Mouse (Mus musculus) hindbrain, postnatal 0 days (tissue): ENCODE results near the gene Sugct. TPM values are rescaled to one million over a fixed set of nuclear protein-coding genes. Genes with fewer than 3 reads are reported as not detected.

Source experiments
- ATAC-seq: fragments of 200-750 bp; cut with Nextera tagmentation; 2 replicates; pipeline ENCODE4 v1.8.0; 2017; ENCODE audit warnings: mild to moderate bottlenecking, moderate TSS enrichment, moderate library complexity
- DNase-seq: peaks from one replicate; pipeline ENCODE4 v3.0.0-alpha.2; 2015; ENCODE audit warnings: low spot score
- H3K27ac ChIP-seq: fragments of 300-500 bp; sonication (generic); 2 replicates; pipeline ENCODE4 v1.5.1; 2014; ENCODE audit warnings: mild to moderate bottlenecking
- H3K27me3 ChIP-seq: fragments of 300-500 bp; sonication (generic); 2 replicates; pipeline ENCODE4 v1.6.1; 2014; ENCODE audit warnings: low read length, mixed read lengths; ENCODE audit not compliant: insufficient read depth
- H3K36me3 ChIP-seq: fragments of 300-500 bp; sonication (generic); 2 replicates; pipeline ENCODE4 v1.6.1; 2014; ENCODE audit warnings: low read length, mixed read lengths; ENCODE audit not compliant: insufficient read depth
- H3K4me1 ChIP-seq: fragments of 300-500 bp; sonication (generic); 2 replicates; pipeline ENCODE4 v1.6.1; 2014; ENCODE audit warnings: antibody characterized with exemption, low read length, mixed read lengths; ENCODE audit not compliant: insufficient read depth
- H3K4me2 ChIP-seq: fragments of 300-500 bp; sonication (generic); 2 replicates; pipeline ENCODE4 v1.6.1; 2014; ENCODE audit warnings: low read depth, mild to moderate bottlenecking, low read length, moderate library complexity, mixed read lengths
- H3K4me3 ChIP-seq: fragments of 300-500 bp; sonication (generic); 2 replicates; pipeline ENCODE4 v1.5.1; 2014; ENCODE audit warnings: low read length
- H3K9ac ChIP-seq: fragments of 300-500 bp; sonication (generic); replicated peaks from 2 replicates; pipeline ENCODE4 v1.6.1; 2014; ENCODE audit warnings: mild to moderate bottlenecking, low read length, moderate library complexity, mixed read lengths
- H3K9me3 ChIP-seq: fragments of 300-500 bp; sonication (generic); 2 replicates; pipeline ENCODE4 v1.6.1; 2016; ENCODE audit warnings: low read length, mixed read lengths
- CTCF ChIP-seq: IDR thresholded peaks from 2 replicates; pipeline ENCODE4 v1.5.1; 2016; ENCODE audit warnings: antibody characterized with exemption, control low read depth, low read depth
- WGBS: fragments of 180-500 bp; shearing (Covaris S2); extraction: QIAGEN DNeasy Blood & Tissue Kit; methylation state at CpG from one replicate; pipeline ENCODE4 v1.1.7; 2014; 5-methylcytosine and 5-hydroxymethylcytosine counted together
- polyA plus RNA-seq: library from polyadenylated mRNA; unstranded; fragments of >200 nt; fragmentation: Nextera tagmentation; extraction: Ambion mirVana; gene quantifications from 2 replicates; pipeline ENCODE4 v1.2.1, GENCODE M21; 2015
- total RNA-seq: library from RNA; depleted of rRNA; stranded (reverse); fragments of >200 nt; gene quantifications from 2 replicates; pipeline ENCODE4 v1.2.3, GENCODE M21; 2014

The Sugct gene
- total and polyA plus RNA-seq, 2 experiments from 2014 or later = 1.8 to 4.4 TPM

- H3K27me3 ChIP-seq = no peaks in the 10 kb centered on the region
- H3K4me1 ChIP-seq = no peaks in the 10 kb centered on the region
- no peaks in the 10 kb centered on the region for H3K36me3 ChIP-seq
- WGBS = 90% methylated on average over 1 of the region's 1 CpGs
- no peaks in the 10 kb centered on the region for H3K9me3 ChIP-seq
- ATAC-seq (no peak), DNase-seq (no peak)
- no peak overlapping the region for H3K4me3 ChIP-seq
- no peak overlapping the region for H3K9ac ChIP-seq
- no peak overlapping the region for H3K4me2 ChIP-seq
- TF ChIP-seq CTCF = no peak
- H3K27ac ChIP-seq = no peak overlapping the region
Measured at GRCm38 (mm10) chr13:16878056-16878455, 817.3 kb downstream of the Sugct start.

GRCm38 (mm10) chr13:16859986-16860385 is 835.4 kb downstream of the Sugct start:
- no peak for ATAC-seq
- 54% methylated on average over 2 of the region's 2 CpGs for WGBS
- DNase-seq = no peak
- Histone ChIP-seq H3K27me3 (no peaks in the 10 kb centered on the region), H3K9ac (no peak overlapping the region), H3K9me3 (no peaks in the 10 kb centered on the region), H3K27ac (no peak overlapping the region), H3K36me3 (no peaks in the 10 kb centered on the region), H3K4me1 (no peaks in the 10 kb centered on the region), H3K4me3 (no peak overlapping the region), H3K4me2 (no peak overlapping the region)
- no peak for TF ChIP-seq CTCF

GRCm38 (mm10) chr13:16847236-16847635 is 848.1 kb downstream of the Sugct start:
- Histone ChIP-seq H3K4me3 (no peak overlapping the region), H3K4me2 (no peak overlapping the region), H3K27me3 (no peaks in the 10 kb centered on the region), H3K27ac (no peak overlapping the region), H3K36me3 (no peaks in the 10 kb centered on the region), H3K4me1 (no peaks in the 10 kb centered on the region), H3K9me3 (no peaks in the 10 kb centered on the region), H3K9ac (no peak overlapping the region)
- 61% methylated on average over 2 of the region's 2 CpGs for WGBS
- TF ChIP-seq CTCF = no peak
- ATAC-seq = no peak
- no peak for DNase-seq

- Histone ChIP-seq H3K36me3 (no peaks in the 10 kb centered on the region), H3K4me3 (no peak overlapping the region), H3K9ac (no peak overlapping the region), H3K27me3 (no peaks in the 10 kb centered on the region), H3K27ac (no peak overlapping the region), H3K9me3 (no peaks in the 10 kb centered on the region), H3K4me1 (no peaks in the 10 kb centered on the region), H3K4me2 (no peak overlapping the region)
- WGBS = 83% methylated on average over 1 of the region's 1 CpGs
- DNase-seq (no peak), ATAC-seq (no peak)
- no peak for TF ChIP-seq CTCF
Measured at GRCm38 (mm10) chr13:16840994-16841393, 854.4 kb downstream of the Sugct start.

GRCm38 (mm10) chr13:16838409-16838808 is 856.9 kb downstream of the Sugct start:
- no peak overlapping the region for H3K4me2 ChIP-seq
- no peaks in the 10 kb centered on the region for H3K9me3 ChIP-seq
- H3K4me1 ChIP-seq = no peaks in the 10 kb centered on the region
- no peak for DNase-seq
- TF ChIP-seq CTCF = no peak
- H3K36me3 ChIP-seq = no peaks in the 10 kb centered on the region
- no peak overlapping the region for H3K27ac ChIP-seq
- H3K4me3 ChIP-seq = no peak overlapping the region
- WGBS = 88% methylated on average over 3 of the region's 3 CpGs
- no peak for ATAC-seq
- no peak overlapping the region for H3K9ac ChIP-seq
- H3K27me3 ChIP-seq = no peaks in the 10 kb centered on the region

- no peak for ATAC-seq
- H3K9me3 ChIP-seq = no peaks in the 10 kb centered on the region
- WGBS = 74% methylated on average over 2 of the region's 2 CpGs
- DNase-seq = no peak
- H3K4me3 ChIP-seq = no peak overlapping the region
- H3K36me3 ChIP-seq = no peaks in the 10 kb centered on the region
- H3K27ac ChIP-seq = no peak overlapping the region
- TF ChIP-seq CTCF = no peak
- H3K27me3 ChIP-seq = no peaks in the 10 kb centered on the region
- H3K4me1 ChIP-seq = no peaks in the 10 kb centered on the region
- H3K9ac ChIP-seq = no peak overlapping the region
- no peak overlapping the region for H3K4me2 ChIP-seq
Measured at GRCm38 (mm10) chr13:16835111-16835510, 860.2 kb downstream of the Sugct start.

GRCm38 (mm10) chr13:16833069-16833468 is 862.3 kb downstream of the Sugct start:
- no peak overlapping the region for H3K9ac ChIP-seq

More at GRCm38 (mm10) chr13:16833069-16833468, 862.3 kb downstream of the Sugct start:
- Histone ChIP-seq H3K4me3 (no peak overlapping the region), H3K36me3 (no peaks in the 10 kb centered on the region), H3K27me3 (no peaks in the 10 kb centered on the region), H3K27ac (no peak overlapping the region), H3K9me3 (no peaks in the 10 kb centered on the region), H3K4me2 (no peak overlapping the region), H3K4me1 (no peaks in the 10 kb centered on the region)
- no peak for TF ChIP-seq CTCF
- DNase-seq = no peak
- no peak for ATAC-seq
